Mouse (Mus musculus): ENCODE data around the gene Zfand4. TPM values are rescaled to one million over a fixed set of nuclear protein-coding genes. Genes with fewer than 3 reads are reported as not detected.
"Not testable (repeated sequence)": the region's sequence is repeated elsewhere in the genome, so short reads cannot be mapped to it uniquely, and the experiment has no call there.

Gene Zfand4
- polyA plus RNA-seq (2014; fragmentation: Nextera tagmentation; extraction: Ambion mirVana) = 6.7 and 7.3 TPM in 2 replicates

DNA sequence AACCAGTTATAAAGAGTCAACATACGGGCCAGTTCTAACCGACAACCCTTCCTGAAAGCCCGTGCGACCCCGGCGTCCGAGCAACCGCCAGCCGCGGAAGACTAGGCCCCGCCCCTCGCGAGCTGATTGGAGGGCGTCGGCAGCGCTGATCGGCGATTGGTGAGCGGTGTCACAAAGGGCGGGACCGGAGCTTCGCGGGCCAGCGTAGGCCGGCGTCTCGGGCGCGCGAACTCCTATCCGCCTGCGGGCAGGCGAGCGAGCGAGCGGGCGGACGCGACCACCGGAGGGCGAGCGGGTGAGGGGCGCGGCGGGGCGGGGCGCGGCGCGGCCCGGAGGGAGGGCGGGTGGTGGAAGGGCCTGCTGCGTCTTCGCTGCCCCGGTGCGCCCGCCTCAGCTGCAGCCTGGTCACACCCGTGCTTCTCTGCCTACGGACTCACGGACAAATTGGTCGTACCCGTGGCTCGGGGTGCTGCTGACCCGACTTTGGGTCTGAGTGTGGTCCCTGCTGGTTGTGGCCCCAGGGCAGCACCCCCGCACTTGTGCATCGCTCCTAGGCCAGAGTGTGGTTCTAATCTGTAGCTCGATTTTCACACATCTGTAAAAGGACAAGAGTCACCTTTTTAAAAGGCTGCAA is at the start of gene Zfand4:
TSS of gene Zfand4 (plus strand) at position 205 of the 634 bp plus-strand sequence.
- whole genome bisulfite sequencing = under 1% methylated on average over 60 of the region's 67 CpGs

DNA sequence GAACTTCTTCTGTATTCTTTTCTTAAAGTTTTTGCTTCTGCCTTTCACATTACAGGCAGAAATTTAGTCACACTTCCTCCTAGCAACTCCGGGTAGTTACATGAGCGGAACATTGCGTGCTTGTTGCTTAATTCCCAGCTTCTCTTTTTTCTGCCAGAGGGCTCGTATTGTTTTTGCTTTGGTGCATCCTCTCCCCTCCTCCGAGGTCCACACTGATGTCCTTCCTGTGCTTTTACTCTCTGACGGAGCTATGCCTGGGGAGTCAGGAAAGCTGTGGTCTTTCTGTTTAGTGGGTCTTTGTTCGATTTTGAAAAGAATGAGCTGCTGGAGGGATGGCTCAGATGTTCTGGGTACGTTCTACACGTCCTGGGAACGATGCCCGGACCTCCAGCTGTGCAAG is 36.3 kb upstream of the Zfand4 start:
- no peak overlapping the region for H3K27ac ChIP-seq (ENCODE audit: low read depth, low read length)
- ATAC-seq (ENCODE audit: low read depth) = no peak
- H3K4me3 ChIP-seq (ENCODE audit: low read depth, low read length) = no peak overlapping the region
- WGBS = 72% methylated on average over 11 of the region's 11 CpGs
- H3K36me3 ChIP-seq (ENCODE audit: control insufficient read depth, insufficient read depth, low read length) = peaks cover 43% of the 10 kb centered on the region
- no peaks in the 10 kb centered on the region for H3K9me3 ChIP-seq (ENCODE audit: control insufficient read depth, low read length)
- H3K4me1 ChIP-seq (ENCODE audit: control insufficient read depth, insufficient read depth, low read length) = no peaks in the 10 kb centered on the region
- H3K27me3 ChIP-seq (ENCODE audit: control insufficient read depth, insufficient read depth, low read length) = no peaks in the 10 kb centered on the region
- H3K4me2 ChIP-seq (ENCODE audit: low read depth, low read length) = no peak overlapping the region
- H3K9ac ChIP-seq (replicated peaks; ENCODE audit: low read depth, low read length) = no peak overlapping the region

More for the DNA sequence above, at the start of gene Zfand4:
- Histone ChIP-seq H3K36me3 (ENCODE audit: control insufficient read depth, insufficient read depth, low read length) (peaks cover 21% of the 10 kb centered on the region; the same call in 1 of the 2 replicates), H3K27ac (ENCODE audit: low read depth, low read length) (no peak within 1 kb of the TSS), H3K4me1 (ENCODE audit: control insufficient read depth, insufficient read depth, low read length) (peaks cover 6% of the 10 kb centered on the region), H3K4me3 (ENCODE audit: low read depth, low read length) (peak within 1 kb of the TSS; percentile 45), H3K4me2 (ENCODE audit: low read depth, low read length) (peak within 1 kb of the TSS; percentile 46), H3K9me3 (ENCODE audit: control insufficient read depth, low read length) (no peaks in the 10 kb centered on the region), H3K9ac (replicated peaks; ENCODE audit: low read depth, low read length) (peak within 1 kb of the TSS; percentile 69), H3K27me3 (ENCODE audit: control insufficient read depth, insufficient read depth, low read length) (no peaks in the 10 kb centered on the region)
- peak; percentile 98 for ATAC-seq (ENCODE audit: low read depth)

DNA sequence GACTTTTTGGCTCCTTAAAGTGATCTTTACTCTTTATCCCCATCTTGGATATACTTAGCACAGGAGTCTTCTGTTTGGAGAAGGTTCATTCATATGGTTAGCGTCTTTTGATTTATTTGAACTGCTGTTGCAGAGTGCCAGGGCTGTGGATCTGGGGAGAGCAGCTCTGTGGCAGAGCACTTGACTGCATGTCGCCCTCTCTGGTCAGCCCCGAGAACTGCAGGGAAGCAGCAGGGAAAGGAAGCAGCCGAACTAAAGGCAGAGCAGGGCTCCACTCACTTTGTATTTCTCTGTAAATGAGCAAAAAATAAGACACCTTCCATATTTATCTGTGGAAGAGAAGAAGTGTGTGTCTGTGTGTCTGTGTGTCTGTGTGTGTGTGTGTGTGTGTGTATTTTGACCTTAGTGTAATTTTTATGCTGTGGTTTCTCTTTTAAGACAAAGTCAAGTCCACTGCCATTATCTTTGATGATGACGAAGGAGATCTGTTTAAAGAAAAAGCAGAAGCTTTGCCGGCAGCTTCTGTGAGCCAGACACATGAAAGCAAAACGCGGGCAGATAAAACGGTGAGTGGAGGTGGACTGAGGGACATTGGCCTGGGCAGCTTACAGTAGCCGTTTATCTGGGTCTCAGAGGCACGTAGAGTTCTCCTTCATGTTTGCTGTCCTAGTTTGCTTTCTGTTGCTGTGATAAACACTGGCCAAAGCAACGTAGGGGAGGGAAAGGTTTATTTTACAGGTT is 35.1 kb upstream of the Zfand4 start:
- Histone ChIP-seq H3K9ac (replicated peaks; ENCODE audit: low read depth, low read length) (no peak overlapping the region), H3K36me3 (ENCODE audit: control insufficient read depth, insufficient read depth, low read length) (peaks cover 43% of the 10 kb centered on the region), H3K4me3 (ENCODE audit: low read depth, low read length) (no peak overlapping the region), H3K27ac (ENCODE audit: low read depth, low read length) (no peak overlapping the region), H3K4me1 (ENCODE audit: control insufficient read depth, insufficient read depth, low read length) (no peaks in the 10 kb centered on the region), H3K27me3 (ENCODE audit: control insufficient read depth, insufficient read depth, low read length) (no peaks in the 10 kb centered on the region), H3K9me3 (ENCODE audit: control insufficient read depth, low read length) (no peaks in the 10 kb centered on the region), H3K4me2 (ENCODE audit: low read depth, low read length) (no peak overlapping the region)
- ATAC-seq (ENCODE audit: low read depth) = peak; percentile 51; the same call in 1 of the 2 replicates
- WGBS = 64% methylated on average over 12 of the region's 12 CpGs

DNA sequence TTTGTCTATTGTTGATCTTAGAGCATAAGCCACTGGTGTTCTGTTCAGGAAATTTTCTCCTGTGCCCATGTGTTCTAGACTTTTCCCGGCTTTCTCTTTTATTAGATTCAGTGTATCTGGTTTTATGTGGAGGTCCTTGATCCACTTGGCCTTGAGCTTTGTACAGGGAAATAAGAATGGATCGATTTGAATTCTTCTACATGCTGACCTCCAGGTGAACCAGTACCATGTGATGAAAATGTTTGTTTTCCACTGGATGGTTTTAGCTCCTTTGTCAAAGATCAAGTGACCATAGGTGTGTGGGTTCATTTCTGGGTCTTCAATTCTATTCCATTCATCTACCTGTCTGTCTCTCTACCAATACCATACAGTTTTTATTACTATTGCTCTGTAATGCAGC is 29.2 kb upstream of the Zfand4 start:
- H3K27ac ChIP-seq (ENCODE audit: low read depth, low read length); H3K9ac ChIP-seq (replicated peaks; ENCODE audit: low read depth, low read length); H3K4me1 ChIP-seq (ENCODE audit: control insufficient read depth, insufficient read depth, low read length); H3K9me3 ChIP-seq (ENCODE audit: control insufficient read depth, low read length); H3K4me2 ChIP-seq (ENCODE audit: low read depth, low read length); H3K4me3 ChIP-seq (ENCODE audit: low read depth, low read length); ATAC-seq (ENCODE audit: low read depth); H3K27me3 ChIP-seq (ENCODE audit: control insufficient read depth, insufficient read depth, low read length): not testable (repeated sequence)
- peaks cover 44% of the 10 kb centered on the region for H3K36me3 ChIP-seq (ENCODE audit: control insufficient read depth, insufficient read depth, low read length)
- WGBS = 96% methylated on average over 2 of the region's 2 CpGs

DNA sequence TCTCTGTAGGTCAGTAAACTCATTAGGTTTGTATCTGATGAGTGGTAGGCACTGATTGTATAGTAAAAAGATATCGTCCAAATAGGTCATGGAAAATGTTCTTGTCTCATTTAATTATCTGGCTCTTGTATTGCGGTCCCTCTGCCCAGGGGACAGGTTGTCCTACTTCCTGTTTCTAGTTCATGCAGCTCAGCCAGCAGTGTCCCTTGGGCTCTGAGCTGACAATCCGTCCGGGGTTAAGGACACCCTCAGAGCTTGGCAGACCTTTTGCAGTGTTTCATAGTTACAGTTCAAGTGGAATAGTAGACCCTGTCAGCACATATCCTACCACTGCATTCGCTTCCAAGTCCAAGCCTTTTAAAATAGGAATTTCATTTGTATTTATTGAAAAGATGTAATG is 28.7 kb upstream of the Zfand4 start:
- peaks cover 49% of the 10 kb centered on the region for H3K36me3 ChIP-seq (ENCODE audit: control insufficient read depth, insufficient read depth, low read length)
- whole genome bisulfite sequencing = 92% methylated on average over 5 of the region's 5 CpGs
- no peak for ATAC-seq (ENCODE audit: low read depth)

DNA sequence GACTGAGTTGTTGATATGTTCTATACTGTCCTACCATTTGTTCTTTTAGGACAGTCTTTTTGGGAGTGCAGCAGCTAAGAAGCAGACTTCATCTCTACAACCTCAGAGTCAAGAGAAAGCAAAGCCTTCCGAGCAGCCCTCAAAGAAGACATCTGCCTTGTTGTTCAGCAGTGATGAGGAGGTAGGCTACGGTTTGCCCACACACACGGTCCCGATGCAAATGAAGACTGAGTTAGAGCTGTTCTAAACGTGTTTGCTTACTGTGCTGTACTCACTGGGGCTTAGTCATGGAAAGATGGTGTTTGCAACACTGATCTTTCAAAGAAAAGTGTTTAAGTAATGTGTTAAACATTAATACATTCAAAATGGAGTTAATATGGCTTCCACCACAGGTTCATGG is 25.9 kb upstream of the Zfand4 start:
- no peak overlapping the region for H3K4me3 ChIP-seq (ENCODE audit: low read depth, low read length)
- no peak for ATAC-seq (ENCODE audit: low read depth)
- no peak overlapping the region for H3K27ac ChIP-seq (ENCODE audit: low read depth, low read length)
- H3K9me3 ChIP-seq (ENCODE audit: control insufficient read depth, low read length) = no peaks in the 10 kb centered on the region
- no peaks in the 10 kb centered on the region for H3K27me3 ChIP-seq (ENCODE audit: control insufficient read depth, insufficient read depth, low read length)
- H3K4me1 ChIP-seq (ENCODE audit: control insufficient read depth, insufficient read depth, low read length) = no peaks in the 10 kb centered on the region
- H3K9ac ChIP-seq (replicated peaks; ENCODE audit: low read depth, low read length) = no peak overlapping the region
- no peak overlapping the region for H3K4me2 ChIP-seq (ENCODE audit: low read depth, low read length)
- WGBS = 92% methylated on average over 5 of the region's 5 CpGs
- H3K36me3 ChIP-seq (ENCODE audit: control insufficient read depth, insufficient read depth, low read length) = peaks cover 37% of the 10 kb centered on the region

More for the DNA sequence above, 28.7 kb upstream of the Zfand4 start:
- H3K4me1 ChIP-seq (ENCODE audit: control insufficient read depth, insufficient read depth, low read length) = no peaks in the 10 kb centered on the region
- no peaks in the 10 kb centered on the region for H3K27me3 ChIP-seq (ENCODE audit: control insufficient read depth, insufficient read depth, low read length)
- H3K4me3 ChIP-seq (ENCODE audit: low read depth, low read length) = no peak overlapping the region
- no peaks in the 10 kb centered on the region for H3K9me3 ChIP-seq (ENCODE audit: control insufficient read depth, low read length)
- H3K27ac ChIP-seq (ENCODE audit: low read depth, low read length) = no peak overlapping the region
- H3K4me2 ChIP-seq (ENCODE audit: low read depth, low read length) = no peak overlapping the region
- H3K9ac ChIP-seq (replicated peaks; ENCODE audit: low read depth, low read length) = no peak overlapping the region

DNA sequence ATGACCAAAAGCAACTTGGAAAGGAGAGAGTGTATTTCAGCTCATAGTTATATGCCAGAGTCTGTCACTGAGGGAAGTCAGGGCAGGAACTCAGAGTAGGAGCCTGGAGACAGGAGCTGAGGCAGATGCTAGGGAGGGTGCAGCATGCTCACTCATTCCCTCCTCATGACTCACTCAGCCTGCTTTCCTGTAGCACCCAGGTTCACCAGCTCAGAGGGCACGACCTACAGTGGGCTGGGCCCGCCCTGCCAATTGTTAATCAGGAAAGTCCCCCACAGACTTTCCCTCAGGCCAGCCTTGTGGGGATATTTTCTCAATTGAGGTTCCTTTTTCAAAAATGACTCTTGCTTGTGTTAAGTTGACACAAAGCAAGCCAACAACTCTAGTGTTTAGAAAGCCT is 23.7 kb upstream of the Zfand4 start:
- Histone ChIP-seq H3K4me1 (ENCODE audit: control insufficient read depth, insufficient read depth, low read length) (no peaks in the 10 kb centered on the region), H3K27ac (ENCODE audit: low read depth, low read length) (no peak overlapping the region), H3K9ac (replicated peaks; ENCODE audit: low read depth, low read length) (no peak overlapping the region), H3K4me2 (ENCODE audit: low read depth, low read length) (no peak overlapping the region), H3K4me3 (ENCODE audit: low read depth, low read length) (no peak overlapping the region), H3K36me3 (ENCODE audit: control insufficient read depth, insufficient read depth, low read length) (peaks cover 51% of the 10 kb centered on the region), H3K27me3 (ENCODE audit: control insufficient read depth, insufficient read depth, low read length) (no peaks in the 10 kb centered on the region), H3K9me3 (ENCODE audit: control insufficient read depth, low read length) (no peaks in the 10 kb centered on the region)
- ATAC-seq (ENCODE audit: low read depth) = no peak
- WGBS = 80% methylated on average over 2 of the region's 2 CpGs

DNA sequence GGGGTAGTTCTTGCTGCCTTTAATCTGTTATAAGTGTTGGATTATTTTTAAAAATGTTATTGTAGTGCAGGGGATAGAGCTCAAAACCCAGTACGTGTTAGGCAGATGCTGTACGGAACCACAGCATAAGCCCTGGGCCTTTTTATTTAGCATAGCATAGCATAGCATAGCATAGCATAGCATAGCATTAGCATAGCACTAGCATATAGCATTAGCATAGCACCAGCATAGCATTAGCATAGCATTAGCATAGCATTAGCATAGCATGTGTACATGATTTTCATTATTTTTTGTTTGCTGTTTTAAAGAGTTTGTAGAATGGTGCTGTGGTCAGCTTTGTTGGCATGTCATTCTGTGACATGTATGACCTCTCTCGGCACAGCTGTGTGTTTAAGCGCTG is 4.4 kb upstream of the Zfand4 start:
- no peak for ATAC-seq (ENCODE audit: low read depth)
- Histone ChIP-seq H3K9ac (replicated peaks; ENCODE audit: low read depth, low read length) (no peak overlapping the region), H3K36me3 (ENCODE audit: control insufficient read depth, insufficient read depth, low read length) (peaks cover 42% of the 10 kb centered on the region), H3K27me3 (ENCODE audit: control insufficient read depth, insufficient read depth, low read length) (no peaks in the 10 kb centered on the region), H3K4me1 (ENCODE audit: control insufficient read depth, insufficient read depth, low read length) (no peaks in the 10 kb centered on the region), H3K9me3 (ENCODE audit: control insufficient read depth, low read length) (no peaks in the 10 kb centered on the region), H3K4me3 (ENCODE audit: low read depth, low read length) (no peak overlapping the region), H3K4me2 (ENCODE audit: low read depth, low read length) (no peak overlapping the region), H3K27ac (ENCODE audit: low read depth, low read length) (no peak overlapping the region)
- 87% methylated on average over 4 of the region's 4 CpGs for WGBS

DNA sequence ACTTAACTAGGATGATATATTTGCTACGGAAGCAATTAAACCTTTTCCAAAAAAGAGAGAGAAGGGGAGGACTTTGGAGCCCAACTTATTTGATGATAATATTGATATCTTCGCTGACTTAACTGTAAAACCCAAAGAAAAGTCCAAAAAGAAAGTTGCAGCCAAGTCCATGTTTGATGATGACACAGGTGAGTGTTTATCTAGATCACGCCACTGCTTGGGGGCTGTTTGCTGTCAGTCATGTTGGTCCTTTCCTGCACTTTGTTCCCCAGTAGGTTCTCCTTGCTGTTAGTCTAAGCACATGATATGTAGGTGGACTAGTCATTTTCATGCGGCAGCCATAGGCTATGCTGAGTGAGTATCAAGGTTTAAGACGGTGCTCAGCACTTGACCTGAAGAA is 3.5 kb upstream of the Zfand4 start:
- Histone ChIP-seq H3K36me3 (ENCODE audit: control insufficient read depth, insufficient read depth, low read length) (peaks cover 38% of the 10 kb centered on the region), H3K4me1 (ENCODE audit: control insufficient read depth, insufficient read depth, low read length) (no peaks in the 10 kb centered on the region), H3K4me3 (ENCODE audit: low read depth, low read length) (no peak overlapping the region), H3K9ac (replicated peaks; ENCODE audit: low read depth, low read length) (no peak overlapping the region), H3K27ac (ENCODE audit: low read depth, low read length) (no peak overlapping the region), H3K9me3 (ENCODE audit: control insufficient read depth, low read length) (no peaks in the 10 kb centered on the region), H3K27me3 (ENCODE audit: control insufficient read depth, insufficient read depth, low read length) (no peaks in the 10 kb centered on the region), H3K4me2 (ENCODE audit: low read depth, low read length) (no peak overlapping the region)
- 96% methylated on average over 5 of the region's 5 CpGs for WGBS
- no peak for ATAC-seq (ENCODE audit: low read depth)
